Mouse (Mus musculus): Measurements from ENCODE around the gene Itgb8.

DNA sequence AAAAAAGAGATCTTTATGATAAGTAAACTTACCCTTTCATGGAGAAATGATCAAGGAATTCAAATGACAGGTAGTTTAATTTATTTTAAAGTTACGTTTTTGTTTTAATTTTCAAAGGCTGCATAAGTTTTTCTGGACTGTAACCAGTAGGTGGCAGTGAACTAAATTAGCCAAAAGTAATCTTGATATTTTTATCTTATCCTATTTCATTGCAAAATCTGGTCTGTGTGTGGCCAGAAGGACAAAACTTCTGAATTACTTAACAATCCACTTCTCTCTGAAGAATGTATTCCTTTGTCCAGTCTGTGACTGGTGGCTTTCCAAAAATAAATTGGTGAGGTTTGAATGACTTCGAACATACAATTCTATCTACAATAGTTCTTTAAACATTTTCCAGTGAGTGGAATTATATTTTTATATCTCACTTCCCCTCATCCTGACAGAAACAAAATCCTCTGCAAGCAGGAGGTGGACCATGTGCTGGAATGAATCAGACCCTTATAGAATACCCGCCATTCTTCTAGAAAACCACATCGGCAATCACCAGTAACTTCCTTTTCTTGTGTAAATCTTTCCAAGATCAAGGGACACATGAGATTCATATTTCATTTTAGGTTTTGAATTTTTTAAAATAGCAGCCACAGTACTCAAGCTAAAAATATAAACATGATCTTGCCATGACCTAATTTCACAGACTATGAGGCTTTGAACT lies 68.6 kb downstream of the Itgb8 start:
- TF ChIP-seq CTCF (IDR thresholded peaks at IDR 0.05; ENCODE audit: control insufficient read depth, insufficient read depth, low read length) (no peak), POLR2A (IDR thresholded peaks at IDR 0.05; ENCODE audit: borderline replicate concordance, control insufficient read depth, low read depth, low read length) (no peak)

All from bone marrow, adult 2 months (tissue).